Mouse (Mus musculus) lung, postnatal 0 days (tissue): ENCODE data around the gene Hipk3. TPM values are rescaled to one million over a fixed set of nuclear protein-coding genes. Genes with fewer than 3 reads are reported as not detected.
A peak's percentile ranks its signal among the peaks of the same experiment; 100 is the strongest.

Source experiments
- ATAC-seq: fragments of 200-750 bp; cut with Nextera tagmentation; 2 replicates; pipeline ENCODE4 v1.8.0; 2017; ENCODE audit warnings: moderate library complexity
- DNase-seq: peaks from one replicate; pipeline ENCODE4 v3.0.0-alpha.2; 2016; ENCODE audit warnings: low spot score
- H3K27ac ChIP-seq: fragments of 300-500 bp; sonication (generic); 2 replicates; pipeline ENCODE4 v1.5.1; 2014; ENCODE audit warnings: antibody characterized with exemption, mild to moderate bottlenecking, low read length, mixed read lengths
- H3K27me3 ChIP-seq: fragments of 300-500 bp; sonication (generic); replicated peaks from 2 replicates; pipeline ENCODE4 v1.6.1; 2014; ENCODE audit warnings: low read length, mixed read lengths; ENCODE audit not compliant: insufficient read depth
- H3K36me3 ChIP-seq: fragments of 300-500 bp; sonication (generic); 2 replicates; pipeline ENCODE4 v1.6.1; 2014; ENCODE audit warnings: low read length, mixed read lengths; ENCODE audit not compliant: insufficient read depth
- H3K4me1 ChIP-seq: fragments of 300-500 bp; sonication (generic); 2 replicates; pipeline ENCODE4 v1.6.1; 2014; ENCODE audit warnings: antibody characterized with exemption, low read depth, low read length, mixed read lengths; ENCODE audit not compliant: insufficient read depth
- H3K4me2 ChIP-seq: fragments of 300-500 bp; sonication (generic); replicated peaks from 2 replicates; pipeline ENCODE4 v1.6.1; 2014; ENCODE audit warnings: low read depth, mild to moderate bottlenecking, low read length, moderate library complexity, mixed read lengths
- H3K4me3 ChIP-seq: fragments of 300-500 bp; sonication (generic); 2 replicates; pipeline ENCODE4 v1.5.1; 2014; ENCODE audit warnings: low read depth, low read length
- H3K9ac ChIP-seq: fragments of 300-500 bp; sonication (generic); replicated peaks from 2 replicates; pipeline ENCODE4 v1.6.1; 2014; ENCODE audit warnings: low read depth, mild to moderate bottlenecking
- H3K9me3 ChIP-seq: fragments of 300-500 bp; sonication (generic); 2 replicates; pipeline ENCODE4 v1.6.1; 2016; ENCODE audit warnings: low read length, mixed read lengths
- CTCF ChIP-seq: IDR thresholded peaks from 2 replicates; pipeline ENCODE4 v1.5.1; 2016; ENCODE audit warnings: antibody characterized with exemption, mild to moderate bottlenecking
- EP300 ChIP-seq: IDR thresholded peaks from 2 replicates; pipeline ENCODE4 v1.6.1; 2016; ENCODE audit warnings: antibody characterized with exemption, mild to moderate bottlenecking, control low read depth
- WGBS: fragments of 180-500 bp; shearing (Covaris S2); extraction: QIAGEN DNeasy Blood & Tissue Kit; methylation state at CpG from one replicate; pipeline ENCODE4 v1.1.7; 2014; 5-methylcytosine and 5-hydroxymethylcytosine counted together
- polyA plus RNA-seq: library from polyadenylated mRNA; unstranded; fragments of >200 nt; fragmentation: Nextera tagmentation; extraction: Ambion mirVana; gene quantifications from 2 replicates; pipeline ENCODE4 v1.2.1, GENCODE M21; 2015

Hipk3 gene
- polyA plus RNA-seq, 1 experiment from 2014 or later: 17.5 TPM

DNA sequence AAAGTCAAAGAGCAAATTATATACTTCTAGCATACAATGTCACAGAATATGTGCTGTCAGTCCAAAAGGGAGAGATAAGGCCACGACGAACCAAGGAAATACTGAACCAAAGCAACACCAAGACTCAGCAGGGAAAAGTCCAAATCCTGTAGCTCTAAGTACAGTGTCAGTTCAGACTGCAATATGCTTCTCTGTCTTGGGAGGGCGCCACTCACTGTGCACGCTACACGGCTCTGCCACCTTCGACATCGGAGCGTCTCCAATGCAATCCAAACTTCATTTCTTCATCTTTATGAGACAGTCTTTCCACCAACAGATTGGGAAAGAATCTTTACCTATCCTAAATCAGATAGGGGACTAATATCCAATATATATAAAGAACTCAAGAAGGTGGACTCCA, 17.4 kb upstream of the Hipk3 start:
- H3K36me3 ChIP-seq: no peaks in the 10 kb centered on the region
- no peaks in the 10 kb centered on the region for H3K9me3 ChIP-seq
- H3K9ac ChIP-seq: no peak overlapping the region
- DNase-seq: no peak
- H3K4me1 ChIP-seq: no peaks in the 10 kb centered on the region
- 83% methylated on average over 8 of the region's 8 CpGs for WGBS
- TF ChIP-seq CTCF (peak; percentile 8; the same call in 1 of the 2 replicates), EP300 (no peak)
- no peak overlapping the region for H3K4me2 ChIP-seq
- no peak overlapping the region for H3K27ac ChIP-seq
- no peak for ATAC-seq
- H3K4me3 ChIP-seq: no peak overlapping the region
- H3K27me3 ChIP-seq: no peaks in the 10 kb centered on the region

DNA sequence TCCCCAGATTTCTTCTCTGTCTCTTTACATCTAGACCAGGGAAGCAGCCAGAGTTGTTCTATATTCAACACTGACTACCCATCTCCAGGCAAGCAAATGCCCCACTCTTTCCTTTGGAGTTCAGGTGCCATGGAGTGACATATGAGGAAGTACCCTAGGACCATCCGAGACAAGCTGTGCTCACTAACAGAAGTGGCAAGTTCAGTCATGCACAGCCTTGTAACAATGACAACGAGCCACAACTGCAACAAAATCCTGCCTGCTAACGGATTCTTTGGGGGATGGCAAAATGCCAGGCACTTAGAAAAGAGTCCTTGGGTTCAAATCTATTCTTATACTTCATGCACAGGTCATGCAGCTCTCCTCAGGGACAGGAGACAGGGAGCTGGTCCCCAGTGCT, 8.1 kb upstream of the Hipk3 start:
- no peak overlapping the region for H3K4me3 ChIP-seq
- no peaks in the 10 kb centered on the region for H3K9me3 ChIP-seq
- no peak overlapping the region for H3K9ac ChIP-seq
- 0 out of 2 replicates have a peak, but pooled peaks cover 3% of the 10 kb centered on the region for H3K4me1 ChIP-seq
- no peak overlapping the region for H3K27ac ChIP-seq
- TF ChIP-seq EP300 (no peak), CTCF (no peak)
- H3K36me3 ChIP-seq: no peaks in the 10 kb centered on the region
- WGBS: 44% methylated on average over 3 of the region's 3 CpGs
- no peaks in the 10 kb centered on the region for H3K27me3 ChIP-seq
- no peak for ATAC-seq
- no peak for DNase-seq
- H3K4me2 ChIP-seq: no peak overlapping the region

DNA sequence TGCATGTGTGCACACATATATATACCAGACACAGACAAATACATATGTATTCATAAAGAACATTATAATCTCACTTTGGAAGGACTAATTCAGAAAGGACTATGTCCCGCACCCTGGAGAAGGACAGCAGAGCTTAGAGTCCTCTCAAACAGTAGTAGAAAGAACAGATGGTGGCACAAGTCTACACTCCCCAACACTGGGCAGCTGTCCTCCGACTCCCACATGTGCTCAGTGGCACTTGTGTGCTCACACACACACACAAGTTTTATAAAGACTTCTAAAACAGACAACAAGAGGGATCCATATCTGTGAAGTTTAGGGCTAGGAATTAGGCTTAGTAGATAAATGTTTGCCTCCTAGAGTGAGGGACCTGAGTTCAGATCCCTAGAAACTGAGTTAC, 6.8 kb upstream of the Hipk3 start:
- H3K9me3 ChIP-seq: no peaks in the 10 kb centered on the region
- no peak for TF ChIP-seq CTCF
- WGBS: 92% methylated on average over 2 of the region's 2 CpGs
- no peak overlapping the region for H3K4me2 ChIP-seq
- H3K9ac ChIP-seq: no peak overlapping the region
- DNase-seq (no peak), ATAC-seq (no peak)
- no peak overlapping the region for H3K4me3 ChIP-seq
- no peaks in the 10 kb centered on the region for H3K36me3 ChIP-seq
- peaks cover 7% of the 10 kb centered on the region; the same call in 1 of the 2 replicates for H3K4me1 ChIP-seq
- H3K27ac ChIP-seq: no peak overlapping the region
- no peaks in the 10 kb centered on the region for H3K27me3 ChIP-seq

DNA sequence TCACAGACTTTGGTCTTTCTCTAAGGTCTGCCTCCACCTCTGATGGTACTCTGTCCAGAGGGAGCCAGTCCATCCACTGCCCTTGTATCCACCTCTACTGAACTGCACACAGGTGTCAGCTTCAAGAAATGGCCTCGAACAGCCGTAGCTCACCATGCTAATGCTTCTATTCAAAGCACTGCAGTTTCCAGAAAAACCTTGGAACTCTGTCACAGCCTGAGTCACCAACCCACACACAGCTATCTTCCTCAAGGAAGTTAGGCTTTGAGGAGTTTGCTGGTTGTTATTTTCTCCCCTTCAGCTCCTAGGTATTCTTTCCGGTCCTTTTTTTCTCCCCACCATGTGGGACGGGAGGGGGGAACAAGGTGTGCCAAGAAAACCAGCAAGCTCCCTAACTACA, 3.5 kb upstream of the Hipk3 start:
- Histone ChIP-seq H3K9me3 (no peaks in the 10 kb centered on the region), H3K27me3 (no peaks in the 10 kb centered on the region), H3K4me3 (no peak overlapping the region), H3K9ac (no peak overlapping the region), H3K36me3 (no peaks in the 10 kb centered on the region), H3K27ac (no peak overlapping the region), H3K4me1 (peaks cover 12% of the 10 kb centered on the region; the same call in 1 of the 2 replicates), H3K4me2 (no peak overlapping the region)
- ATAC-seq (no peak), DNase-seq (no peak)
- TF ChIP-seq EP300: no peak
- 18% methylated on average over 4 of the region's 4 CpGs for WGBS

DNA sequence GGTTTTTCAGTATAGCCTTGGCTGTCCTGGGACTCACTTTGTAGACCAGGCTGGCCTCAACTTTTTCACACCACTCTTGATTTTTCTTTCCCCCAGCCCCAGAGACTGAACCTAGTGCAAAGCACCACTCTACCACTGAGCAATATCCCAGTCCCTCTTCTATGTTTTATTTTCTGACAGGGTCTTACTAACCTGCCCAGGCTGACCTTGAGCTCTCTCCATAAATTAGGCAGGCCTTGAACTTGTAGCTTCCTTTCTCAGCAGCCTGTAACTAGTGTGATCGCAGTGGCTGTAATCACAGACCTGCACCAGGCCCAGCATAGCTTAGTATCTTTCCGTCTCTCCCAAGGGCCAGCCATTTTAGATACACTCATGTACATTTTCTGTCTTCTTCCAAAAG, 3.0 kb upstream of the Hipk3 start:
- no peak overlapping the region for H3K4me3 ChIP-seq
- peaks cover 12% of the 10 kb centered on the region; the same call in 1 of the 2 replicates for H3K4me1 ChIP-seq
- H3K9ac ChIP-seq: no peak overlapping the region
- WGBS: 80% methylated on average over 2 of the region's 2 CpGs
- H3K9me3 ChIP-seq: no peaks in the 10 kb centered on the region
- no peaks in the 10 kb centered on the region for H3K27me3 ChIP-seq
- DNase-seq (no peak), ATAC-seq (no peak)
- TF ChIP-seq EP300 (no peak), CTCF (no peak)
- H3K4me2 ChIP-seq: no peak overlapping the region
- no peaks in the 10 kb centered on the region for H3K36me3 ChIP-seq
- H3K27ac ChIP-seq: no peak overlapping the region

DNA sequence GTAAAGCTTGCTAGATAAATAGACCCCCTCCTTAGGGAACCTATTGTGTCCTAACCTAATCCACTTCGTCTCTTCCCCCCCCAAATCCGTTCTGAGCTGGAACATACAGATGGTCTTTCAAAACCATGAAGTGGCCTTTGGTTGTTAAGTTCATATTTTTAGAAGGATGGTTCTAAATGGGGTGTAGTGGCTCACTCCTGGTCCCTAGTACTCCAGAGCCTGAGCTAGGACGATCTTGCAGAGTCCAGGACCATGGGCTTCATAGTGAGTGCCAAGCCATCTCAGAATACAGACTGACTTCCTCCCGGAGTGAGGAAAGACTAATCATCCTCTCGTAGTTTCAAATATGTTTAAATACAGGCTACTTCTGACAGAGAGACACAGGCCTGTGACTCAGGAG, 2.0 kb upstream of the Hipk3 start:
- H3K27ac ChIP-seq: no peak overlapping the region
- H3K4me2 ChIP-seq: no peak overlapping the region
- H3K9me3 ChIP-seq: no peaks in the 10 kb centered on the region
- DNase-seq (no peak), ATAC-seq (no peak)
- H3K4me3 ChIP-seq: no peak overlapping the region
- no peak overlapping the region for H3K9ac ChIP-seq
- H3K4me1 ChIP-seq: peaks cover 12% of the 10 kb centered on the region; the same call in 1 of the 2 replicates
- H3K27me3 ChIP-seq: no peaks in the 10 kb centered on the region
- H3K36me3 ChIP-seq: no peaks in the 10 kb centered on the region
- WGBS: 19% methylated on average over 5 of the region's 5 CpGs
- TF ChIP-seq CTCF (no peak), EP300 (no peak)

DNA sequence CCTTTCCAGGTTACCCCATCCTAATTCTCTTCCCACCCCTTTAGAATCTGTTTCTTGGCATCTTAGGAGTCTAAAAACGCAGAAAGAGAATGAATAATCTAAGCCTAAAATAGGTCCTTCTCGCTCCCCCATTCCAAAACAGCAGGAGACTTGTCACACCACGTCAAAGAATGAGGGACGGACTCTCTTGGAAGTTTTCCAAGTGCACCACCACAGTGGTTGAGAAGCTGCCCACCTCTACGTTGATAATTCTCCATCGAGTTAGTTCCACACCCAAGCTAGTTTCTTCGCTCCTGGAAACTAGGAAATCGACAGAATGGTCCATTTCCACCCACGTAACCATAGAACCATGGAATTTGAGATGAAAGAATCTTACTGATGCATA, 547 bp upstream of the Hipk3 start:
- Histone ChIP-seq H3K27ac (peak overlapping the region; percentile 100), H3K4me3 (peak overlapping the region; percentile 99), H3K9ac (peak overlapping the region; percentile 100), H3K36me3 (no peaks in the 10 kb centered on the region), H3K9me3 (no peaks in the 10 kb centered on the region), H3K4me1 (peaks cover 13% of the 10 kb centered on the region; the same call in 1 of the 2 replicates), H3K4me2 (peak overlapping the region; percentile 66), H3K27me3 (no peaks in the 10 kb centered on the region)
- DNase-seq (no peak), ATAC-seq (no peak)
- TF ChIP-seq CTCF (no peak), EP300 (peak; percentile 19; the same call in 1 of the 2 replicates)
- 6% methylated on average over 9 of the region's 9 CpGs for WGBS
